Mouse (Mus musculus) right cerebral cortex, adult 2 months (tissue): ENCODE results near the gene Max.

ENCODE experiments used
- DNase-seq, 2 experiments: peaks; one replicate each; pipeline ENCODE4 v3.0.0; 2021 to 2022; ENCODE audit warnings: low spot score in 2 of 2

Gene Max

DNA sequence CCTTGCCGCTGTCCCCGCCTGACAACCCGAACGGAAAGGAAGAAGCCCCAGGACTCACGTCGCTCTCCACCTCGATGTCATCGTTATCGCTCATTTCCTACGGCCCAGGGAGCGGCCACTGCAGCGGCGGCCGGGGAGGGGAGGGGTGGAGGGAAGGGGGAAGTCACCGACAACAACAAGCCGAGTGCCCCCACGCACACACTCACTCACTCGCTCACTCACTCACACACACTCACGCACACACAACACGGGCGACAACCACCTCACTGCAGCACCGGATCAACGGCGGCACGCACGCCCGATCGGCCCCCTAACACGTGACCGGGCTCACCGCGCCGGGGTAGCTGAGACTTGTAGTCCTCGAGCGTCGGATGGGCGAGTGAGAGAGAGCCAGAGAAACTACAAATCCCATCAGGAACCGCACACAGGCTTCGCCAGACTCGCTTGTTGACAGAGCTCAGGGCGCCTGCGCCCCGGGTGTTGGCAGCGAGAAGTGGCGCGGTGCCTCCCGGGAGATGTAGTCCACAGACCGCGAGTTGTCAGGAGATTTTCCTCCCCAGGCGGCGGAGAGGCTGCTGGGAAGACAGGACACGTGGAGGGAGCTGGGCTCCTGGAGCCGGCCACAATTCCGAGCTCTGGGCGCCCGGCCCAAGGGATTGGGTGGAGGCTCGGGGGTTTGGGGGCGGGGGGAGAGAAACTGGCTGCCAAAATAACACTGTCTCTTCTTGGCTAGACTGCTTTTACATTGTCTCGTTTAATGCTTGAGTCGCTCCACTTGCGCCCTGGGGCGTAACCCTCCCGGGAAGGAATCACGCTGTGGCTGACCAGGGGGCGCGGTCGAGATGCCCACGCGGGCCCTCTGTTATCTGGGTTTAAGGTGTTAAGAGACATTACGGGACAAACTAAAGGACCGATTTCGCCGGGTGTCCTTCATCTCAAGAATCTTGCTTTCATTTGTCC is at the start of gene Max:
TSS of gene Max (minus strand) at position 270 of the 960 bp plus-strand sequence.
- DNase-seq: peak; percentile 99 to 100

DNA sequence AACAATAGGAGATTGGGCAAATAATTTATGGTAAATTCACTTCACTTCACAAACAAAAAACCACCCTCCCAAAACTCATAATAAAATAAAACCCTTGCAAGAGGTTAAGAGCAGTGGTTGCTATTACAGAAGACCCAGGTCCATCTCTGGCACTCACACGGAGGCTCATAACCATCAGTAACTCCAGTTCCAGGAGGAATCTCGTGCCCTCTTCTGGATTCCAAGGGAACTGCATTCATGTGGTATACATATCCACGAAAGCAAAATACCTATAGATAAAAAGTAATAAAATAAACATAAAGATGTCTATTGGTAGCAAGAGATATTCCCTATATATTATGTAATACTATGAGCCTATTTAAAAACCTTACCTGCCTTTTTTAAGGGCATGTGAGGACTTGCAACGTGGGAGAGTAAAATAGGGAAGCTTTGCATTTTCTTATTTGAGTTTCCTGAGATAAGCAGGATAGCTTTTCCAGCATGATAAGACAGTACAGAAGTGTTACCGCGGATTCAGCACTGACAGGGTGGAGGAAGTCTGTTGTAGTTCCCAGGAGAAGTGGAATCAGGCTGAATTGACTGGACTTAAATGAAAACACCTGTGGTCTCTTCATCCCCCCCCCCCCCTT is 49.2 kb upstream of the Max start:
- DNase-seq: no peak

DNA sequence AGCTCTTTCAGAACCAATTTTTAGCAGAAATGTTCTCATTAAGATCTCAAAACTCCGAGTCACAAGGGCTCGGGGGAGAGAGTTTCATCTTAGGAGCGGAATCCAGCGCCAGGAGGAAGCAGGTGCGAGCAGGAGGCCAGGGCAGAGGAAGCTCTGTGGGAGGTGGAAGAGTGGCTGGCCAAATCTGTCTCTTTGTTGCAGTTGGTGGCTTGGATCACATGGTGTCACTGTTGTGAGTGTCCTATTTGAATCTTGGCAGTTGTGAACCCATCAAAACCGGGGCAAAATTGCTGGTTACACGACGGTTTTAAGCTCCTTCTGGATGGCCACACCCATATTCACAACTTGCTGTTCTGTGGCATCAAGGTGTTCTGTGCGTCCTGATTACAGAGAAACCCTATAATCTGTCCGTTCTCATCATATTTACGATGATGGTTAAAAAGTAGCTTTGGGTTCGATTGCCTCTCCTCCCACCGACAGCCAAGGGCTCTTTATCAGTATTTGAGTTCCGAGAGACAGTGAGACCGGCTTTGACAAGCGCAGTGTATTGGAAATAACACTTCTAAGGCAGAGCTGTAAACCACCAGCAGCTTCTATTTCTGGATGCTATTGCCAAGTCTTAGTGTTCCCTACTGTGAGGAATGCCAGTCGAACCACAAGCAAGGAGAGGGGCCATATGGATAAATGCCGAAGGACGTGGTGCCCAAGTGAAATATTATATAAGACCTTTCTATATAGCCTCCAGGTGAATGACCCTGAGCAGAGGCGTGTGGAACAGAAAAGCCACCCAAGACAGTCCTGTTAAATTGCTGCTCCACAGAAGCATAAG is 47.4 kb upstream of the Max start:
- peak; percentile 36 to 38 for DNase-seq

DNA sequence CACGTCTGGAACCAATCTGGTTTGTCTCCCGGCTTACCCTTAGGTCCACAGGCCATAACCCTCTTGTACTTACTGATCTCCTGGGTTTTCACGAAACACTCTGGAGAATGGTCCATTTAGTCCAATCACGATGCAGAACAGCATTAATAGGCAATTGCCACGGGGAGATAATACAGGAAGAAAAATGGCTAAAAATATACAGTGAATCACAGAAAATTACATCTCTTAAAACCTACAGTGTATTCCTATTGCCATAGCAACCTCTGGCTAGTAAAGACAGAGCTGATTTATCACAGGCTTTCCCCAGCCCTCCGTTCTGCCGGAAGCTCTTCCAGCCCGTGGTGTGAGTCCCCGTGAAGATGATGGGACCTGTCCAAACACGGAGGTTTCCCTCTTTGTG is 42.9 kb upstream of the Max start:
- DNase-seq: peak in 1 of 2 experiments; percentile 35

DNA sequence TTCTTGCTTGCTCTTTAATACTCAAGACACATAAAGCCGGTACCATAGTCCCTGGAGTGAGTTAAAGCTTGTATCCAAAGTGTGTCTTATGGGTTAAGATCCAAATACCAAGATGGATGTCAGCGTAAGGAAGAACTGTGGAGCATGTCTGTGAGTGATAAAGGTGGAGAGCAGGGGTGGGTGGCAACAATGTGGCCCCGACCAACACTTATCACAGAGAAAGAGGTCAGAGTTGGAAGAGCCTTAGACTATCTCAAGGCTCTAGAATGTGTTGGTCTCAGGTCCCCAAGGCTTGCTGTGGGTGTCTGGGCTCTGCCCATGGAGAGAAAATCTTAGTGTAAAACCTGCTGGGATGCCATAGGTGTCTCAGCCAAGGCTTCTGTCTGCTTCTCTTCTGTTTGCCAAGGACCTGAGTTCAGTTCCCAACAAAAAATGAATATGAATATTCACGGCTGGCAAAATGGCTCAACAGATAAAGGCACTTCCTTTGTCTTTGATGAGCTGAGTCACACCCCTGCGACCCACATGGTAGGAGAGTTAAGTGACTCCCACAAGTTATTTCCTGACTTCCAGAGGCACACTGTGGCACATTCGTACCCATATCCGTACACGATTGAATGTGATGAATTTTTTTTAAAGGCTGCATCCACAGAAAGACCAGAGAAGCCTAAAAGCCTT is 40.7 kb upstream of the Max start:
- no peak for DNase-seq

DNA sequence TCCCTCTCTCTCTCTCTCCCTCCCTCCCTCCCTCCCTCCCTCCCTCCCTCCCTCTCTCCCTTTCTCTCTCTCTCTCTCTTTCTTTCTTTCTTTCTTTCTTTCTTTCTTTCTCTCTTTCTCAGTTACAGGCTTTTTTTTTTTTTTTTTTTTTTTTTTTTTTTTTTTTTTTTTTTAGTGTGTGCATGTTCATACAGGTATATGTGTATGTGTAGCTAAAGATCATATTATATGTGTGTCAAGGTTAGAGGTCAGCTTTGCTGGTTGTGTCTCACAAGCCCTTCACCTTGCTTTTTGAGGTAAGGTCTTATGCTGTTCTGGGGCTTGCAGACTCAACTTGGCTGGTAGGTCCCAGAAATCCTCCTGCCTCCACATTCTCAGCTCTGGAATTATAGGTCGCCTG is 39.3 kb upstream of the Max start:
- no peak for DNase-seq

DNA sequence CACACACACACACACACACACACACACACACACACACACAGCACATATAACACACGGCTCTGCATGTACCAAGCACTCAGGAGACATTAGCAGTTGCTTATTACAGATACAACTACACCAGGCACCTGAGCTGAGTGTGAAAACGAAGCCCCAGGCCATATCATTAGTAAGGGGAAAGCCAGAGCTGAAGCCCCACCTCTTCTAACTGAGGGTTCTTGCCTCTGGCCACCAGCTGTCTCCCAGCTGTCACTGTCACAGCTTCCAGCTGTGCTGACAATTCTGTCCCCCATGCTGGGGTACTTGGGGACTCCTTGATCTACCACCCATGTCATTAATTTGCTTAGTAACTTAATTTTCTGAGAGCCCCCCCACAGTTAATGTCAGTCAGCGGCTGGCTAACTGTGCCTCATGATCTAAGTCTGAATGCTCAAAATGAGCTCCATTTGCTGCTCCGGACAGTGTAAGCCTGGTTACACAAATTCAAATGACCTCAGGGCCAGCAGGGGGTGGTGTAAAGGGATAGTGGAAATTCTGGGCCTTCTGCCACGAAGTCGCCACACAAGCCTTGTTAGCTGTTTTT is 38.8 kb upstream of the Max start:
- DNase-seq: no peak

DNA sequence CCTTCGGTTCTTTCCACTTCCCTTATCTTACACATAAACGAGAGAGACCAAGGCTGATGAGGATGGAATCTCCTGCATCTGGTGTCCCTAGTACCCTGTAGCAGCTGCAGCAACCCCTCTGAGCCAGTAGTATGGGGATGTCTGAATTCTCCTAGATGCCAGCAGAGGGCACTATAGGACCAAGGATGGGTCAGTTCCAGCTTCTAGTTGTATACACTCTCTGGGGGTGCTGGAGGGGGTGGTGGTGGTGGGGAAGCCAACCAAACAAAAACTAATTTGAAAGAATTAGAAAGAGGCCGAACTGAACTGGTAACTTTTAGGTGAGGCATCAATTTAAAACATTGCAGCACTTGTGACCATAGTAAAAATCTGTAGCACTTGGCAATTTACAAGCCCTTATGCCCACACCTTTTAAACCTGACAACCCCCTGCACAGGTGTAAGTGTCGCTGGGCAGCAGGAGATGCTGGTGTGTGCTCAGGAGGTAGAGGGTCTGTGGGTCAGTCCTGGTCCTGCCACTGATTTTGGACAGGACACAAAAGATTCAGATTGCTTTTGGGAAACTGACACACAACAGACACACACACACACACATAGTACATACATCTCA is 38.2 kb upstream of the Max start:
- peak; percentile 71 to 72 for DNase-seq

DNA sequence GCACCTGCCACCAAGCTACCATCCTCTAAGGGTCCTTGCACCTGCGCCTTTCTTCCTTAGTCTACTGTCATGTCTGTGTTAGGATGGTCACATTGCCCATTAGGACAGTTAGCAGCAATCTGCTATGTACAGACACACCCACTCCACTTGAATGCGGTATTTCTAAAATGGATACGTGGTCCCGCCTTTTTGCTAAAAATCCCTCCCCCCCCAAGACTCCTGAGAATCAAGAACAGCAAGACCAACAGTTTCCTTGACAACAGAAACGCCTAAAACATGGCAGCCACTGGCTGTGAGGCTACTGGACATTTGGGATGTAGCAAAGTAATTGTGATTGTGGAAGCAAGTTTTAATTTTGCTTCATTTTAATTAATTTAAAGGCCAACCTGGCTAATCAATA is 32.8 kb upstream of the Max start:
- no peak for DNase-seq

DNA sequence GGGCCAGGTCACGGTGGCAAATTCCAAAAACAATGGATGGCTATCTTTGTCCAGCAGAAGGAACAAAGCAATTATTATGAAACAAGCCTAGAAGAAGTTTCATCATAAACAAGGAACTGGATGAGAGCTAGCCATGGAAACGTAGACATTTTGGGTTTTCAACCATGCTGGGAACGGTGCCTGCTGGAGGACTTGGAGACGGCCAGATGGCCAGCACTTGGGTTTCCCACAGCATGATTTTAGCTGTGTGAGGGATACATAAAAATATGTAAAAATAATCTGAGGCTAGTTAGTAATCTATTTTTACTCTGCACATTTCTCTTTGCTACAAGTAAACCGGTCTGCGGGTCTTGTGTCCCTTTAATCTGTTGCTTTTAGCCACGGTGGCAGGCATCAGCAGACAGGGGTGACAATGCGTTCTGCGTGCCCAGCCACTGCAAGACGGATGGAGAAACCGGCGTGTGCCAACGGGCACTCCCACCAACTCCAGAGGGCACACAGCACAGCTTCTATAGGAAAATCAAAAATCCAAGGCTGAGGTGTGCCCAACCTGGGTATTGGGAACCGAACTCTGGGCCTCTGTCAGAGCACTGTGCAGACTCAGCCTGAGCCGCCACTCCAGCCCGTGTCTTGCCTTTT is 31.0 kb upstream of the Max start:
- DNase-seq: peak; percentile 59 to 61

DNA sequence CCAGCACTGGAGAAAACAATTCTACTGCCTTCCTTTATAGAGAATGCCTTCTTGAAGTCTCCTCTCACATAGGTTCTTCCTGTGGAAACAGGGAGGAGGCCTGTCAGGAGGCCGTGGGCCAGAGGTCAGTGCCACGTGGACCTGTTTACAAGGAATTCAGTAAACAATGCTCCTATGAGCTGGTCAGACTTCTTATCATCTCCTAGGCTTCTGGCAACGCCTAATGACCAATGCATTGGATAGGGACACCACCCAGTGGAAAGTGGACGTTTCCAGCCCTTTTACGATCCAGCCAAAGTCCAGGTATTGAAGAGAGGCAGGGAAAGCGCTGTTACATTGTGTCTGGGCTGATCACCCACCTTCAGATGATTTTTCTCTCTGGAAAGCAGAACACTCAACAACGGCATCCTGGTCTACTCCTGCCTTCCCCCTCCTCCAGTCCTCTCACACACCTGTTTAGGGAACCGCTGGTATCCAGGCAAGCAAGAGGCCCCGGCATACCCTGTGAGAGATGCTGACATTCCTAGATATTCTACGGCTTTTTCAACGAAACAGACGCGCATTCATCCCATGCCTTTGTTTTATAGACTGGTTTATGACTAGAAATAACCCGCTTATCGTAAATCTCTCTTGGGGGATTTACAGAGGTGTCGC is 20.9 kb upstream of the Max start:
- DNase-seq: no peak

DNA sequence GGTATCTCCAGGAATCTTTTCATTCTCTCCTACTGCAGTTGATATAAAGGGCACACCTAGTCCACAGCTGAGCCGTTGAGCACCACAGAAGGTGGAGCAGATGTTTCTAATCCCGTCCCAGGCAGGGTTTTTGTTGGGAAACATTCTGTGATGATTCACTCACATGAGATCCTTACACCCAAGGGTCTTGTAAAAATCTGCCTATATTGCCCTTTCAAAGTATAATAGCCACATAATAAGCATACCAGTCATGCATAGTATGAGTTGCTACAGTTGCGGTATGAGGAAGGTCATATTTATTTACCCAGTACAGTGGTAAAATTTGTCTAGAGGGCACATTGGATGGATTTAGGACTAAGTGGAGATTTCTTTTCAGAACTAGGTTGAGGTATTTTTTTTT is 17.5 kb upstream of the Max start:
- DNase-seq: no peak

DNA sequence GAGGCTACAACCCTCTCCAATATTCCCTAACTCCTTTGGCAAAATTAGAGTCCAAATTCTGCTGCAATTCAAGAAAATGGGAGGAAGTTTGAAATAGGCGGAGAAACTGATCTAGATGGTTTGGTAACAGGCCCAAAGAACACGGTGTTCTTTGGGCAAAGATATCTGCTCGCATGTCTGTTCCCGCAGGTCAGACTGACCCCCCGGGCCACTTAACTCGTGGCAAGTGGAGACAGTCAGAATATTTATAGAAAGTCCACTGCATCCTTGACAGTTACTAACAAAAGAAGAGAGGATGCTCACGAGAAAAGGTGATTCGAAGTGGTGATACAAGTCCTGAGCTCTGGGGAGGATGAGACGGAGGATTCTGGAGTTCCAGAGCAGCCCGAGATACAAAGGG is 10.7 kb upstream of the Max start:
- DNase-seq: no peak

DNA sequence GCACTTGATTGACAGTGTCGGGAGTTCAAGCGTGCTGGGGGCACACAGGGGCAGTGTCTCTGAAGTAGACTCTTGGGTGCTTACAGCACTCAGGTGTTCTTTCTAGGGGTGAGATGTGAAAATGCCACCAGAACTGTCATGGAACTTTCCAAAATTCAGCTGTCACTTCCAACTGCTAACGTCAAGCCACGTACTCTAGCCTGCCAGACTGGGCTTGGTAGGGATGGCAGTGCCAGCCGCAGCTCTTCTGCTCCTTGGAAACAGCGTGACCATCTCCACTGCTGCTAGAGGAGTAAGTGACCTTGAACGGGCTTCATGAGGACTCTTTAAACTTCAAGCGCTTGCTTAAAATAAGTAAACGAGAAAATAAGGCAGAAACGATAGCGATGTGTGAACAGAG is 10.2 kb upstream of the Max start:
- no peak for DNase-seq

DNA sequence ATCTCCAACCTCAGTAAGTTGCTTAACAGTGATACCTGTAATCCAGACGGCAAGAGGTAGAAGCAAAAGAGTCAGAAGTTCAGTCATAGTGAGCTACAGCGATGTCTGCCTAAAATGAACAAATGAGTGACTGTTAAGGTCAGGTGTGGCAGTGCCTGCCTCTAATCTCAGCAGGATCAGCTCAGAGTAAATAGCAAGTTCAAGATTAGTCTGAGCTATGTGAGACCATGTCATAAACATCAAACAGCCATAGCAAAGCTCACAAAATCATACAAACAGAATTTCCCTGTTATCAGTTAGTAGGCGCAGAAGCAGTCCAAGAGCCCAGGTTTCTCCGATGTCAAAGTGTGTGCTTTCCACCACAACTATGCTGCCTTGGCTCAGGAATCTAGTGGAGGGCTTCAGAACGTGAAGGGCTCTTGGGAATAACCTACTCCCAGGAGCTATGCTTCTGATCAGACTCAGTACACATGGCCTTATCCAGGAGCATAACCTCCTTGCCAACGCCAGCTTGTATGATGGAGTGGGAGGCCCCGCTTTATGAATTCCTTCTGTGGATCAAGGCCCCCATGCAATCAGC is 9.7 kb upstream of the Max start:
- no peak for DNase-seq

DNA sequence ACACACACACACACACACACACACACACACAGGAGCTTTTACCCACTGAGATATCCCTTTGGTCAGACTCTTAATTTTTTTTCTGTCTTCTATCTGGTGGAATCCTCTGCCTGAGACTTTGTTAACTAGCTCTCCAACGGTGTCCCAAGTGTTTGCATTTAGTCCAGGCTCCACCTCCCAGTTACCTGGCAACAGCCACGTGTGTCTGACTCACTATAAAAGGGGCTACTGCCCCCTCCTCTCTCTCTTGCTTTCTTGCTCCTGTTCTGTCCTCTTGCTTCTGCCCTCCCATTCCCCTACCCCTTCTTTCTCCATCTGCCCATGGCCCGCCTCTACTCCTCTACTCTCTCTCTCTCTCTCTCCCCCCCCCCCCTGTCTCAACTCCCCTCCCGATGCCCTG is 3.9 kb upstream of the Max start:
- DNase-seq: no peak

DNA sequence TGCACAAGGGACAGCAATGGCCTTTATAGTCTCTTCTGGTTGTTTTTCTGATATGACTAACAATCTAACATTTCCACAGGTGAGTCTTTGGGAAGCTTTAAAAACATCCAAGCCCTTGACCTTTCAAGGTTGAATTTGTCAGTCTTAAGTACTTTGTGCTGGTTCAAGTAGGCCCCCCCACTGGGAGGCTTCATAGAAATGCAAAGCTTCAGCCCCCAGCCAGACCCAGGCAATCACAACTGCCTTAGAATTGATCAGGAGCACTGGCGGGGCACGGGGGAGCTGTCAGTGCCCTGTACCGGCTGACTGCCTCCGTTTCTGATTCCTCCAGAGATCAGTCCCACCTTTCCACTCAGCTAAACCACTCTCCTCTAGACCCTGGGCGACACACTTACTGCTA is 3.1 kb upstream of the Max start:
- DNase-seq: no peak

DNA sequence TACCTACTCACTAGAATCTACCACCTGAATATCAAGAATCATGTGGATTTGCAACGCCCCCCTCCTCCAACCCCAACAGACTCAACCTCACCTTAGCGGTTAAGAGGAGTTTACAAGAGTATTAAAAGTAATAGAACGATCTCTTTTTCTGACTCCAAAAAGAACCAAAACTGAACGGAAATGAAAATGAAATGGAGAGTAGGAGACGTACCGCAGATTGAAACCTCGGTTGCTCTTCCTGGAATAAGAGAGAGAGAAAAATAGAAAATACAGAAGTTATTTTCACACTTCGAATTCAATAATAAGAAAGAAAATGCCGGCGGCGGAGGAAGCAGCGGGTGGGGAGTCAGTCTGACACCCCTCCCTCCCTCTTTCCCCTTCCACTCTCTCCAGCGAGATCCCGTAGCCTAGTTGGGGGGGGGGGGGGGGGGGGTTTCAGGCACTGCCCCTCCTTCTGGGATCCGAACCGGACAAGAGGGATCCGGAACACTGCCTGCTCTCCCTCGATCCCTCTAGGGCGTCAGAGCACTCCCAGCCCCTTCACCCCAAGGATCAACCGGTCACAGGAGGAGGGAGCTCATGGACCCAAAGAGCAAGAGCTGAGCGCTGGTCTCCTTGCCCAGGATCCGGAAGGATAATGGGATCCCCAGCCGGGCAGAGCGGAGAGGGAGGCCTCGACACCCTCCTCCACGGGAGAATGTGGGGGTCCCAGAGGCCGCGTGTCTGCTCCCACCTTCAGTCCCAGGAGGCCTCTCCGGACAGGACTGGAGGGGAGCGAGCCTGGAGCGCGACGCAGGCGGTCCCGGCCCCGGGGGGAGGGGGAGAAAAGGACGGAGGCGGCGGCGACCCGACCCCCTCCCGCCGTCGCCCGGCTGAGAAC is 709 bp downstream of the Max start:
- DNase-seq: no peak

DNA sequence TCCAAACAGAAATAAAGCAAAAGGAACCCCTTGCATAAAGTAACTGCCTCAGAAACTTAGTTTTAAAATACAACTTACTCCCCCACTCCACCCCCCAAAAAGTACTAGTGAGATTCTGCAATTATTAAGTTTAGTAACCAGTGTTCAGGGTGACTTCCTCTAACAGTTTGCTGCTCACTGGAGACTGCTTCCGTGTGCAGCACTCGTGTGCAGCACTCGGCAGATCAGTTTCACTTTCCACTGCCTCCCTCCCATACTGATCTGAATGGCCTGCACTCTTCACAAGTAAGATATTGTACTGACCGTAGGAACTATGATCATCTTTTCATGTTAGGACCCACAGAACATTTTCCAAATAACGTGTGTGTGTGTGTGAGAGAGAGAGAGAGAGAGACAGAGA is 4.3 kb downstream of the Max start:
- no peak for DNase-seq
